Mouse (Mus musculus) liver, embryonic 14.5 days (tissue): ENCODE results near the gene Hps6.

Experiments used
- CTCF ChIP-seq: IDR thresholded peaks from 2 replicates; pipeline ENCODE4 v1.5.1; 2016; ENCODE audit warnings: antibody characterized with exemption, low read depth, control low read depth
- EP300 ChIP-seq: IDR thresholded peaks from 2 replicates; pipeline ENCODE4 v1.6.1; 2016; ENCODE audit warnings: antibody characterized with exemption, low read depth

GRCm38 (mm10) chr19:46004814-46005466 lies 1.6 kb downstream of the Hps6 start:
- TF ChIP-seq CTCF = no peak
- TF ChIP-seq EP300 = no peak
